Mouse (Mus musculus): ENCODE measurements around the gene Gm20765.
"Not testable (repeated sequence)": the region's sequence is repeated elsewhere in the genome, so short reads cannot be mapped to it uniquely, and the experiment has no call there.

The Gm20765 gene

DNA sequence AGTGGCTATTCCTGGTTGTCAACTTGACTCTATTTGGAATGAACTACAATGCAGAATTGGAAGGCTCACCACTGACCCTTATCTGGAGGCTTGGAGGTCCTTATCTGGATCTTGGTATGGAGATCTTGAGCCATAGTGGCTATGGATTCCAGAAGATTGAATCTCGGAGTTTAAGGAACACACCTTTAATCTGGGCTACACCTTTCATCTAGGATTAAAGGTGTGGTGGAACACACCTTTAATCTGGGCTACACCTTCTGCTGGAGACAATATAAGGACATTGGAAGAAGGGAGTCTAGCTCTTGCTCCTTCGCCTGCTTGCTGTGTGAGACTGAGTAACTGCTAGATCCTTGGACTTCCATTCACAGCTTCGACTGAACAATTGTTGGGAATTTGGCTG is at the start of gene Gm20765:
Gene Gm20765 (plus strand): TSS at position 301 of the 400 bp plus-strand sequence.
- CTCF ChIA-PET = not testable (repeated sequence)

DNA sequence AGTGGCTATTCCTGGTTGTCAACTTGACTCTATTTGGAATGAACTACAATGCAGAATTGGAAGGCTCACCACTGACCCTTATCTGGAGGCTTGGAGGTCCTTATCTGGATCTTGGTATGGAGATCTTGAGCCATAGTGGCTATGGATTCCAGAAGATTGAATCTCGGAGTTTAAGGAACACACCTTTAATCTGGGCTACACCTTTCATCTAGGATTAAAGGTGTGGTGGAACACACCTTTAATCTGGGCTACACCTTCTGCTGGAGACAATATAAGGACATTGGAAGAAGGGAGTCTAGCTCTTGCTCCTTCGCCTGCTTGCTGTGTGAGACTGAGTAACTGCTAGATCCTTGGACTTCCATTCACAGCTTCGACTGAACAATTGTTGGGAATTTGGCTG is 42.6 kb upstream of the Gm20765 start, which contains the start of gene Gm21293:
Gene Gm21293 (plus strand): TSS at position 301 of the 400 bp plus-strand sequence.
- CTCF ChIA-PET = not testable (repeated sequence)

DNA sequence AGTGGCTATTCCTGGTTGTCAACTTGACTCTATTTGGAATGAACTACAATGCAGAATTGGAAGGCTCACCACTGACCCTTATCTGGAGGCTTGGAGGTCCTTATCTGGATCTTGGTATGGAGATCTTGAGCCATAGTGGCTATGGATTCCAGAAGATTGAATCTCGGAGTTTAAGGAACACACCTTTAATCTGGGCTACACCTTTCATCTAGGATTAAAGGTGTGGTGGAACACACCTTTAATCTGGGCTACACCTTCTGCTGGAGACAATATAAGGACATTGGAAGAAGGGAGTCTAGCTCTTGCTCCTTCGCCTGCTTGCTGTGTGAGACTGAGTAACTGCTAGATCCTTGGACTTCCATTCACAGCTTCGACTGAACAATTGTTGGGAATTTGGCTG is 34.1 kb upstream of the Gm20765 start, which contains the start of gene Gm6763:
Gene Gm6763 (plus strand): TSS at position 301 of the 400 bp plus-strand sequence.
- CTCF ChIA-PET = not testable (repeated sequence)

DNA sequence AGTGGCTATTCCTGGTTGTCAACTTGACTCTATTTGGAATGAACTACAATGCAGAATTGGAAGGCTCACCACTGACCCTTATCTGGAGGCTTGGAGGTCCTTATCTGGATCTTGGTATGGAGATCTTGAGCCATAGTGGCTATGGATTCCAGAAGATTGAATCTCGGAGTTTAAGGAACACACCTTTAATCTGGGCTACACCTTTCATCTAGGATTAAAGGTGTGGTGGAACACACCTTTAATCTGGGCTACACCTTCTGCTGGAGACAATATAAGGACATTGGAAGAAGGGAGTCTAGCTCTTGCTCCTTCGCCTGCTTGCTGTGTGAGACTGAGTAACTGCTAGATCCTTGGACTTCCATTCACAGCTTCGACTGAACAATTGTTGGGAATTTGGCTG is 25.6 kb upstream of the Gm20765 start, which contains the start of gene Gm8764:
Gene Gm8764 (plus strand): TSS at position 301 of the 400 bp plus-strand sequence.
- CTCF ChIA-PET = not testable (repeated sequence)

DNA sequence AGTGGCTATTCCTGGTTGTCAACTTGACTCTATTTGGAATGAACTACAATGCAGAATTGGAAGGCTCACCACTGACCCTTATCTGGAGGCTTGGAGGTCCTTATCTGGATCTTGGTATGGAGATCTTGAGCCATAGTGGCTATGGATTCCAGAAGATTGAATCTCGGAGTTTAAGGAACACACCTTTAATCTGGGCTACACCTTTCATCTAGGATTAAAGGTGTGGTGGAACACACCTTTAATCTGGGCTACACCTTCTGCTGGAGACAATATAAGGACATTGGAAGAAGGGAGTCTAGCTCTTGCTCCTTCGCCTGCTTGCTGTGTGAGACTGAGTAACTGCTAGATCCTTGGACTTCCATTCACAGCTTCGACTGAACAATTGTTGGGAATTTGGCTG is 17.1 kb upstream of the Gm20765 start, which contains the start of gene Gm21304:
Gene Gm21304 (plus strand): TSS at position 301 of the 400 bp plus-strand sequence.
- CTCF ChIA-PET = not testable (repeated sequence)

DNA sequence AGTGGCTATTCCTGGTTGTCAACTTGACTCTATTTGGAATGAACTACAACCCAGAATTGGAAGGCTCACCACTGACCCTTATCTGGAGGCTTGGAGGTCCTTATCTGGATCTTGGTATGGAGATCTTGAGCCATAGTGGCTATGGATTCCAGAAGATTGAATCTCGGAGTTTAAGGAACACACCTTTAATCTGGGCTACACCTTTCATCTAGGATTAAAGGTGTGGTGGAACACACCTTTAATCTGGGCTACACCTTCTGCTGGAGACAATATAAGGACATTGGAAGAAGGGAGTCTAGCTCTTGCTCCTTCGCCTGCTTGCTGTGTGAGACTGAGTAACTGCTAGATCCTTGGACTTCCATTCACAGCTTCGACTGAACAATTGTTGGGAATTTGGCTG is 8.6 kb upstream of the Gm20765 start, which contains the start of gene Gm21312:
Gene Gm21312 (plus strand): TSS at position 301 of the 400 bp plus-strand sequence.
- CTCF ChIA-PET = not testable (repeated sequence)

DNA sequence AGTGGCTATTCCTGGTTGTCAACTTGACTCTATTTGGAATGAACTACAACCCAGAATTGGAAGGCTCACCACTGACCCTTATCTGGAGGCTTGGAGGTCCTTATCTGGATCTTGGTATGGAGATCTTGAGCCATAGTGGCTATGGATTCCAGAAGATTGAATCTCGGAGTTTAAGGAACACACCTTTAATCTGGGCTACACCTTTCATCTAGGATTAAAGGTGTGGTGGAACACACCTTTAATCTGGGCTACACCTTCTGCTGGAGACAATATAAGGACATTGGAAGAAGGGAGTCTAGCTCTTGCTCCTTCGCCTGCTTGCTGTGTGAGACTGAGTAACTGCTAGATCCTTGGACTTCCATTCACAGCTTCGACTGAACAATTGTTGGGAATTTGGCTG is 8.4 kb downstream of the Gm20765 start, which contains the start of gene Gm4340:
Gene Gm4340 (plus strand): TSS at position 301 of the 400 bp plus-strand sequence.
- CTCF ChIA-PET = not testable (repeated sequence)

DNA sequence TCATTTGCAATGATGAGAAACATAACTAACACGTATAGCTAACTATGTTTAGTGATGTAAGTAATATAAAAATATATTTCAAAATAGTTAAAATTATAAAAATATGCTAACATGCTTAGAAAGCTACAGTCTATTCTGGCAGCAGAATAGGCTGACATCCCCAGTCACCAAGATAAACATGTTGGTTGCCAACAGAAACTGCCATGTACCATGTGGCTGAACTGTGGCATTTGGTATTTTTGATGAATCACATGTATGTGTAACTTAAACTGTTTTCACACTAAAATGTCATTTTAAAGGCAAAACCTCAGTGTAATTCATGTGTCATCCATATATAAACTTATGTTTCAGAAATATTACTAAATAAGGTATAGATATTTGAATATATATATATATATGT is 24.3 kb downstream of the Gm20765 start:
- CTCF ChIA-PET = no interaction called here

DNA sequence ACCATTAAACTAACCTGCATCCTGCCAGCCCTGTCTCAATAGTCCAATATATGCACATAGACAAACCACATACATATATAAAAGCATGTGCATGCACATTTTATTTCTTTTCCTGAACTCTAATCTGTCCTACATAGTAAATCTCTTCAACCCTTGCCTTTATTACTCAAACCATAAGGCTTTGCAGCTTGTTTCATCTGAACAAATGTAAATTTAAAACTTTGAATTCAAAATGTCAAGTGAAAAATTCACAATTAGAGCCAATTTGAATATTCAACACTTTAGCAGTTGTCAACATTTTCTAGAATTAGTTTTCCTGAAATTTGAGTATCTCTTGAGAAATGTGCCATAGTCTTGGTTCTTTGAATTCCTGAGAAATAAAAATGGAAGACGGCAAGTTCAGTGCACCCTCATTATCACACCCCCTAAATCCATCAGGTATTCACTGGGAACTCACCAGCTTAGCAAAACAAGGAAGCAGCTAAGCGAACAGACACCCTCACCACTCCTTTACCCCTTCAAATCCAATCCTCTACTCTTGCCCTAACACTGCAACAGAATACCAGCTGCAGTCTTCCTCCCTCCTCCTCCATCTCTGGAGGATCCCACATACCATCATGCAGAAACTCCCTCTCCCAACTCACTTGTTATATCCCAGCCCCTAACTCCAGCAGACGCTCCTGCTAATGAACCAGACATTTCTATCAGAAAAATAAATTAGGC is 25.1 kb downstream of the Gm20765 start:
- CTCF ChIA-PET = no interaction called here

DNA sequence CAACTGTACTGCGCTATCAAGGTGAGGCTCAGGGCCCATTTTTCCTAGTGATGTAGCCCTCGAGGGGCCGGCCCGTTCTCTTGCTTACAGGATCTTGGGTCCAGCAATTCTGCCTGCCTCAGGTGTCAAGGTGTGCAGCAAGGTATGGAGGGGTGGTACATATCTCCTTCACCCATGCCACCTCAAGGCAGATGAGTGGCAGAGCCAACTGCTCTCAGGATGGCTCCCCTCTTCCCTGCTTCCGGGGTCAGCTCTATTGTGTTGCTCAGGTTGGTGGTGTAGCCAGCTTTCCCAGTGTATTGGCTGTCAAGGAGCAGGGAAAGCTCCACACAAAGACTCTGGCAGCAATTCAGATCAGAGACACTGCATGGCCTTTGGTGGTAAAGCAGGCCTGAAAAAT is 29.2 kb downstream of the Gm20765 start:
- CTCF ChIA-PET = no interaction called here

DNA sequence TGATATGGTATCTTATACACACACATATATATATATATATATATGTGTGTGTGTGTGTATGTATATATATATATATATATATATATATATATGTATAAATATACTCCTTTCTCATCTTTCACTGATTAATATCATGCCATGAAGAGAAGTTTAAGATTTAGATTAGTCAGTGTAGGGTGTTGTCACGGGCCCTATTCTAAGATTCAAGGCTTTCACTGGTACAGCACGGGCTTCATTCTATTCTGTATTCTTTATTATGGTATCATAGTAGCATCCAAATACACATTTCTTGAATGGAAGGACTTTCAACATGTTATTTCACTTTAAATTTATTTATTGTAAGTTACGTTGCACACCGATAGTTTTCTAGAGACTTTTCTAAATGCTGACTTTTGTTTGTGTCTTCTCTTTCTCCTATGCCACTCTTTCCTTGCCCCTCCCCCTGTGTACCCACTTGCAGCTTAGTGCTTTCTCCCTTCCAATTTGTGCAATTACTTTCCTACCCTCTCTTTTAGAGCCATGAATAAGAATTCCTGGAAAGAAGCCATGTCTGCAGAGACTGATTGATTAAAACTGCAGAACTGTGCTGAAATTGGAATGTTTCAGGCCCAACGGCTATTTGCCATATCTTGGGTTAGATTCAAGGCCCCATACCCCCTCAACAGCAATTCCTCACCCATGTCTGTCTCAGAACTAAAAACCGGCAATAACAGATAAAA is 35.1 kb downstream of the Gm20765 start:
- CTCF ChIA-PET = no interaction called here

Data from spleen, embryonic (tissue).